Mouse (Mus musculus) CH12.LX (cell line): ENCODE data around the gene Lsm5.

ENCODE experiments used
- CTCF ChIP-seq, 2 experiments: IDR thresholded peaks in 1 of 2; conservative IDR thresholded peaks in 1 of 2; 2 replicates each; pipeline ENCODE4 v1.5.1; 2011 to 2012; ENCODE audit warnings: low read depth in 2 of 2, low read length in 2 of 2, improper control_type of control experiment in 1 of 2, inconsistent platforms in 1 of 2, mild to moderate bottlenecking in 1 of 2, moderate library complexity in 1 of 2
- EP300 ChIP-seq: IDR thresholded peaks from 2 replicates; pipeline ENCODE4 v1.6.1; 2011; ENCODE audit warnings: low read length, improper control_type of control experiment
- GABPA ChIP-seq: IDR thresholded peaks from 2 replicates; pipeline ENCODE4 v1.6.1; 2012; ENCODE audit warnings: low read depth, low read length, improper control_type of control experiment, inconsistent platforms; ENCODE audit not compliant: insufficient replicate concordance
- HCFC1 ChIP-seq: IDR thresholded peaks from 2 replicates; pipeline ENCODE4 v1.6.1; 2012; ENCODE audit warnings: low read depth, mild to moderate bottlenecking, inconsistent platforms, low read length, improper control_type of control experiment
- JUND ChIP-seq: conservative IDR thresholded peaks from 2 replicates; pipeline ENCODE4 v1.6.1; 2011; ENCODE audit warnings: low read depth, low read length, improper control_type of control experiment
- KAT2A ChIP-seq: IDR thresholded peaks from 2 replicates; pipeline ENCODE4 v1.6.1; 2012; ENCODE audit warnings: low read length, improper control_type of control experiment, inconsistent platforms; ENCODE audit not compliant: insufficient replicate concordance
- MAX ChIP-seq: IDR thresholded peaks from 2 replicates; pipeline ENCODE4 v1.6.1; 2011; ENCODE audit warnings: low read length, improper control_type of control experiment
- POLR2A ChIP-seq: IDR thresholded peaks from 2 replicates; pipeline ENCODE4 v1.6.1; 2011; ENCODE audit warnings: low read depth, mild to moderate bottlenecking, improper control_type of control experiment, low read length
- SIN3A ChIP-seq: IDR thresholded peaks from 2 replicates; pipeline ENCODE4 v1.6.1; 2012; ENCODE audit warnings: low read length, improper control_type of control experiment, inconsistent platforms
- UBTF ChIP-seq: IDR thresholded peaks from 2 replicates; pipeline ENCODE4 v1.6.1; 2012; ENCODE audit warnings: low read depth, mild to moderate bottlenecking, inconsistent platforms, low read length, improper control_type of control experiment, moderate library complexity
- USF1 ChIP-seq: IDR thresholded peaks from 2 replicates; pipeline ENCODE4 v1.6.1; 2014; ENCODE audit warnings: low read depth, mild to moderate bottlenecking, inconsistent platforms, low read length, improper control_type of control experiment
- USF2 ChIP-seq: conservative IDR thresholded peaks from 2 replicates; pipeline ENCODE4 v1.6.1; 2011; ENCODE audit warnings: low read depth, low read length, improper control_type of control experiment
- ZC3H11A ChIP-seq: IDR thresholded peaks from 2 replicates; pipeline ENCODE4 v1.6.1; 2012; ENCODE audit warnings: low read depth, mild to moderate bottlenecking, inconsistent platforms, low read length, improper control_type of control experiment
- ZKSCAN1 ChIP-seq: IDR thresholded peaks from 2 replicates; pipeline ENCODE4 v1.6.1; 2012; ENCODE audit warnings: low read depth, inconsistent platforms, low read length, improper control_type of control experiment, borderline replicate concordance

DNA sequence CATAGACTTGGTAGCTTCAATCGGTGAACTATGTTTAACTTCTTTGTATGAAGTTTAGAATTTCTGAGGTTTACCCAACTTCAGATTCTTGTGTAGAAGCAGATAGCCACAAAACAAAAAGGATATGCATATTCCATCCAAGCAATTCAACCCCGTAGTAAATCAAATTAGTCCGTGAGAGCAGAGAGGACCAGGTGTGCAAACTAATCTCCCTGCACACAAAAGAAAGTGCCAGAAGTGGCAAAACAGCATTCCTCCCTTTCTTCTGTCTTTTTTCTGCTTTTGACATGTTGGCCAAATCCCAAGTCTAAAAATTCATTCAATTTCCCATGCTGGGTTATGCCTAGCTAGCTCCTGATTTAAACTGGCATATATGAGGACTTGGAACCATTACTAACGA lies 12.1 kb downstream of the Lsm5 start:
- TF ChIP-seq EP300 (no peak), KAT2A (no peak), CTCF (conservative IDR thresholded peaks at IDR 0.05 in 1 of 2, IDR thresholded peaks at IDR 0.05 in 1 of 2; ENCODE audit: low read depth in 2 of 2, low read length in 2 of 2) (no peak), UBTF (no peak), USF1 (no peak), POLR2A (no peak), HCFC1 (no peak), GABPA (no peak), ZKSCAN1 (no peak), SIN3A (no peak), USF2 (no peak), JUND (no peak), ZC3H11A (no peak), MAX (no peak)
